Mouse (Mus musculus): ENCODE measurements around the gene Dtx4.
"Not testable (repeated sequence)": the region's sequence is repeated elsewhere in the genome, so short reads cannot be mapped to it uniquely, and the experiment has no call there.

Gene Dtx4

GRCm38 (mm10) chr19:12501370-12502347, at the start of gene Dtx4:
TSS of gene Dtx4 (minus strand) at chr19:12501454.
- peak; percentile 97 for DNase-seq (ENCODE audit: low read depth, low spot score)

DNA sequence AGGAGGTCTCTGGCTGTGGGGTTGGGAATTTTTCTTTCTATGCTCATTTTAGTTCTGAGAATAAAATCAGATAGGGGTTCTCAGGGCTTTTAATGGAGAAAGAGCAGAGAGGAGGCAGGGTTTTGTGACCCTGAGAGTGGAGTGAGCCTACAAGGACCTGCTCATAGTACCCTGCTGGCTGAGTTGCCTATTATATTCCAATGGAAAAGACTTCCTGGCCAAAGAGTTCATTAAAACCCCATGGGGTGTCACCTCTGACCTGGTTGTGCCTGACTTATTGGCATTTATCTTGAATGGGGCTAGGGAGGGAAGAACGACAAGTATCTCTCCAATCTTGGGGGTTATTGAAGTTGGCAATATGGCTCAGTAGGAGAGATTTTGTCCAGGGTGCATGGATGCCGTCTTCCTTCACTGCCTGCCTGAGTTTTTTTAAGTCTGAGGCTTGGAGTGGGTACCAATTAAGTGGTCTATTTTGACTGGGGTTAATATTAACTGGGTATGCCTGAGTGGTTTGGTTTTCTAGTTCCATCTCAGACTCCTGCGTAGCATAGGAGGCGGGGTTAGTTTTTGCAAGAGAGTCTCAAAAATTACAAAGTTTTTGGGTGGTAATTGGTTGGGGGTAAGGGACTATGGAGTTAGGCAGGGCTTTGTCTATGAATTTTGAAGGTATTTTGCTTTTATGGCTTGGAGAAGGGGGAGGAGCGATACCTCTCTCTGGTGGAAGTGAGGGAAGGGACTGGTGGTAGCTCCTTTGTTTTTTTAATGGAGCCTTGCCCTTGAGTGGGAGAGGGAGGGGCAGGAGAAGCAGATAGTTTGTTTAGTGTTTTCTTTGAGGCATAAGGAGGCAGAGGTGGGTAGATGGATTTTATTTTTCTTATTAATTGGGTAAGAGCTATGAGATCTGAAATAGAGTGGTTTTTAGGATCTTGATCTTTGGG, 49.0 kb upstream of the Dtx4 start:
- no peak for DNase-seq (ENCODE audit: low read depth, low spot score)

DNA sequence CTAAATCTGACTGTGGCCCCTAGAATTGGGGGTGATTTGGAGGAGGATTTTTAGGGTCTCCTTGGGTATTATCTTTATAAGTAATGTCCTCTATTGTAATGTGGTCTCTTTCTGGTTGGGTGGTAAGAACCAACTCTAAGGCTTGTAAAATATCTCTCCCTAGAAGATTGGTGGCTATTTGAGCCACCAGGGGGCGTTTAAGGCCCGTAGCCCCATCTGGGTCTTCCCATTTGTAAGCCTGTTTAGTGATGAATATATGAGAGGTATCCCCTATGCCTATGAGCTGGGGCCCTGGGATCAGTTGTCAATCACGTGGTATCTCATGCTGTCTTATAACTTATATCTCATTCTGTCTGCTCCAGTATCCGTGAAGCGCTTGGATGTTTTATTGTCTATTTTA, 47.9 kb upstream of the Dtx4 start:
- peak; percentile 5 for DNase-seq (ENCODE audit: low read depth, low spot score)

DNA sequence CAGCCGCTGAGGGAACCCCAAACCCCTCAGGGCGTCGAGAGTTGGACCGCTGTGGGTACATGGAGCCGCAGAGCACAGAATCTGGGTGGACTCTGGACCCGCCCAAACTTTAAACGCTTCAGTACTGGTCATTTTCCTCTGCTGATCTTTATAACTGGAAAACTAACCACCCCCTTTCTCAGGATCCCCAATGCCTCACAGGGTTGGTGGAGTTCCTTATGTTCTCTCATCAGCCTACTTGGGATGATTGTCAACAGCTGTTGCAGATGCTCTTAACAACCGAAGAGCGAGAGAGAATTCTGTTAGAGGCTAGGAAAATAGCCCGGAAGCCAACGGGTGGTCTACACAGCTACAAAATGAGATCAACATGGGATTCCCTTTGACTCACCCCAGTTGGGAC, 44.2 kb upstream of the Dtx4 start, which contains the start of gene Fam111a:
Gene Fam111a (plus strand): TSS at position 301 of the 400 bp plus-strand sequence.
- DNase-seq (ENCODE audit: low read depth, low spot score) = not testable (repeated sequence)

GRCm38 (mm10) chr19:12541644-12542043, 40.4 kb upstream of the Dtx4 start:
- DNase-seq (ENCODE audit: low read depth, low spot score) = no peak

- no peak for DNase-seq (ENCODE audit: low read depth, low spot score)
These were observed 39.5 kb upstream of the Dtx4 start for GRCm38 (mm10) chr19:12540727-12541126.

- DNase-seq (ENCODE audit: low read depth, low spot score) = no peak
These were observed 38.7 kb upstream of the Dtx4 start for GRCm38 (mm10) chr19:12539975-12540374.

- no peak for DNase-seq (ENCODE audit: low read depth, low spot score)
These were observed 35.9 kb upstream of the Dtx4 start for GRCm38 (mm10) chr19:12537168-12537567.

DNA sequence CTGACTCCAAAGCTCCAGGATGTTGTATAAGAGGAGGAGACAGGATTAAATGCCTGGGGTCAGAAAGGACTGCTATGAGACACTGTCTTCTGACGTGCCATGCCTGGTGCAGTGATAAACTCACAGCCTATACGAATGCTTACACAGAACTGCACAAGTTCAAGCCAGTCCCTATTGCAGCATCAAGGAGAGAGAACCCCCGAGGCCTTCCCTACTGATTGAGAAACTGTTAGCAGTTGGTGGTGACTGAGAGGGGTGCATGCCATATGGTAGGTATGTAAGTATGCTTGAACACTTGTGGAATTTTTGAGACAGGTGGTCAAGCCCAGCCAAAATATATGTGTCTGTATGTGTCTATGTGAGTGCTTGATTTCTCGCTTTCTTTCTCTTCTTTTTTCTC, 22.1 kb upstream of the Dtx4 start:
- no peak for DNase-seq (ENCODE audit: low read depth, low spot score)

DNA sequence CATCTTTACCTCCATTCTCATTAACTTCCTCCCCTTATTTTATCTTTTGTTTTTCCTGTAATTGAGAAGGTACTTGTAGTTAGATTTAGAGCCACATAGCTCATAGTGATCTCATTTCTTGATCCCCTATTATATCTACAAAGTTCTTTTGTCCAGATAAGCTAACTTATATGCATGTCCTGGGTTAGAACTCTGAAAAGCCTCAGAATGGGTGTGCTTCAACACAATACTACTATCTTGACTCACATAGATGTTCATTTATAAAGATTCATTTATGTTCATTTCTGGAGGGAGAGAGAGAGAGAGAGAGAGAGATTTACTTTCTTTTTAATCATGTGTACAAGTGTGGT, 17.3 kb upstream of the Dtx4 start:
- DNase-seq (ENCODE audit: low read depth, low spot score) = no peak

DNA sequence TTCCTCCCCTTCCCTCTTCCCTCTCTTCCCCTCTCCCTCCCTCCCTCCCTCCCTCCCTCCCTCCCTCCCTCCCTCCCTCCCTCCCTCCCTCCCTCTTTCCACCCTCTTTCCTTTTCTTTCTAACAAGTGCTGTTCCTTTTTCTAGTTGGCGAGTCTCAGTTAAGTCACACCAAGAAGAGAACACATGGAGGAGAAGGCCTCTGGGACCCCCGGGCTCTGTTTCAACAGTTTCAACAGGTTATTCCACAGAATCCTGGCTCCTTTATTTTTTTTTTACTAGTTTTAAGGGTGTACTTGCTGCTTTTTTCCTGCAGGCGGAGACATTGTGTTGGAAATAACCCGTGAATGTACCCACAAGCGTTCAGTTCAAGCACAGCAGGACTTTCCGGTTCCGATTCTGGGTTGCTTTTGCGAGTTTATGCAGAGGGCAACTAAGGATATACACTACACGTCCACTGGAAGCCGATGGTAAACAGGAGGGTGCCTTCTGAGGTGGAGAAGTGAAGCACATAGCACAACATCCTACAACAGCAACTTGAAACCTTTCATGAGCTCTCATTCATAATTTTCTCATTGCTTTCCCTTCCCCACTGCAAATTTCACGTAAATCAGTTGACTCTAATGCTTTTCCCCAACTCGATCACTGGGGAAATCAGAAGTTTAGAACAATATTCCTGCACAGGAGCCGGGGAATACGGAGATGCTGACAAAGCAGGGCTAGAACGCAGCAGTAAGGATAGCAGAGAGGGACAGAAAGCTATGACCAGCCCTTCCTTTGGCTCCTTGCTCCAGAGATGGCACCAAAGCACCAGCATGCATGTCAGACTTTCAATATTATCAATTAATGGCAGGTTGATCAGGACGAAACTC, 16.7 kb upstream of the Dtx4 start:
- DNase-seq (ENCODE audit: low read depth, low spot score) = peak; percentile 85

GRCm38 (mm10) chr19:12514621-12515020, 13.4 kb upstream of the Dtx4 start:
- DNase-seq (ENCODE audit: low read depth, low spot score) = no peak

GRCm38 (mm10) chr19:12502756-12503155, 1.5 kb upstream of the Dtx4 start:
- no peak for DNase-seq (ENCODE audit: low read depth, low spot score)

DNA sequence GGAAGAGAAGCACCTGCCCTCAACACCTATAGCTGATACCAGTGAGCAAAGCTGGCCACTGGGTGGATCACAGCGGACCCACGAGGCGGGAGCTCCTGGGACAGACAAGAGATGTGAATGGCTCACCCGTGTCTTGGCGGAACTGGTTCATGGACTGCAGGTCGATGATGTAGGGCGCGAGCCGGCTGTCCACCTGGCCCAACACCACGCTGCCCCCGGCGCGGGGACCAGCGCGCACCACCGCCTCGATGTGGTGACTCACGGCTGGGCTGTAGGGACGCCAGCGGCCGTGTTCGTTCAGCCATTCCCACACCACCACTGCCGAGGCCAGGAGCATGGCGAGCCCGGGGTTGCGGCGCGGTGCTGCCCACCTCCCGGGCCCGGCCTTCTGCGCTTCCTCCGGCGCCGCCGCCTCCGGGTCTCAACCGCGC, 358 bp downstream of the Dtx4 start:
- DNase-seq (ENCODE audit: low read depth, low spot score) = peak; percentile 64

- DNase-seq (ENCODE audit: low read depth, low spot score) = peak; percentile 93
These were observed 1.1 kb downstream of the Dtx4 start for GRCm38 (mm10) chr19:12500124-12500523.

DNA sequence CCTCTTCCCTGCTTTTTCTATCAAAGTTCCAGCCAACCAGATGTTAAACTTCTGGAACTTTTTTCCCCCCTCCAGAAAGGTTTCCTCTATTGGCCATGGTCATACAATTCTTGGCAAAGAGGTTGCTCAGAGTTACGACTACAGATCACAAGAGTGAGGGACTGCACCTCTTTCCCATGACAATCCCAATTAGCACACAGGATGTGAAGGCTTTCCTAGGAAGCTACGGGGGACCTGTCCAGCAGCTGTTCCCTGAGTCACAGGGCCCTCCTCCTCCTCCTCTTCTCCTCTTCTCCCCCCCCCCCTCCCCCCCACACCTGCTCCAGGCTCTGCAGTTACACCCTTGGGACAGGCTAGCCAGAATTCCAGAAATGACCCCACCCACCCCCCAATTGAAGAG, 1.8 kb downstream of the Dtx4 start:
- DNase-seq (ENCODE audit: low read depth, low spot score) = no peak

GRCm38 (mm10) chr19:12498941-12499340, 2.3 kb downstream of the Dtx4 start:
- DNase-seq (ENCODE audit: low read depth, low spot score) = no peak

GRCm38 (mm10) chr19:12498321-12498720, 2.9 kb downstream of the Dtx4 start:
- no peak for DNase-seq (ENCODE audit: low read depth, low spot score)

DNA sequence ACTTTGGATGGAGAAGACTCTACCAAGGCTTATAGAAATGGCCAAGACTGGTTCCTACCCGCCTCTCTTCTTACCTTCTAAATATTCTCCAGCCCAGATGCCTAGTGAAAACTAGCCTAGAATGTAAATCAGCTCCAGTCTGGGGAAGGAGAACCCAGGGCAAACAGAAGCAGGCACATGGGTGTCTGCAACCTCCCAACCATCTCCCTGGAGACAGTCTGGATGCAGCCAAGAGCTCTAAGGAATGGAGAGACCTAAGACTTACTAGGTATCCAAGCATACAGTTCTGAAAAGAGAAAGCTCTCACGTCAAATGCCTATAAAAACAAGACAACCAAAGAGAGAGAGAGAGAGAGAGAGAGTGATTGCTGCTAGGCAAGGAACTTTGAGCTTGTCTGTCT, 3.3 kb downstream of the Dtx4 start:
- DNase-seq (ENCODE audit: low read depth, low spot score) = peak; percentile 53

GRCm38 (mm10) chr19:12496241-12496640, 5.0 kb downstream of the Dtx4 start:
- no peak for DNase-seq (ENCODE audit: low read depth, low spot score)

GRCm38 (mm10) chr19:12494972-12495535, 6.2 kb downstream of the Dtx4 start:
- DNase-seq (ENCODE audit: low read depth, low spot score) = no peak
